Mouse (Mus musculus): Measurements from ENCODE around the gene Vmn1r100. TPM values are rescaled to one million over a fixed set of nuclear protein-coding genes. Genes with fewer than 3 reads are reported as not detected.
"Not testable (repeated sequence)": the region's sequence is repeated elsewhere in the genome, so short reads cannot be mapped to it uniquely, and the experiment has no call there.

The Vmn1r100 gene
- not detected for total RNA-seq (2021)

DNA sequence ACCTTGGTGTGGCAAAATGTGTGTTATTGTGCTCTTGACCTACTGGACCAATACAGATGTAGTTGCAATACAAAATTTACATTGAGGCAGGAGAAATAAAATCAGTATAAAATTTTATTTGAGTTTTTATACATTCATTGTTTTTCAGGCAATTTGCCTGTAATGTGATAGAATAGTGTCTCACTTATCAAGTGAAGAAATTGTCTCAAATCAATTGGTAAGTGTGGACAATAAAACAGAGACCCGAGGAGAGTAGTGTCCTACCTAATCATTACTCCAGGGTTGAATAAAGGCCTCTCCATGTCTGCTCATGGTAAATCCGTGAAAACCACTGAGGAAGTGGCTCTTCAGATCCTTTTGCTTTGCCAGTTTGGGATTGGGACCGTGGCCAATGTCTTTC lies at the start of gene Vmn1r100:
Gene Vmn1r100 (plus strand): TSS at position 301 of the 400 bp plus-strand sequence.
- not testable (repeated sequence) for DNase-seq (ENCODE audit: extremely low spot score in 1 of 2, low spot score in 1 of 2)

DNA sequence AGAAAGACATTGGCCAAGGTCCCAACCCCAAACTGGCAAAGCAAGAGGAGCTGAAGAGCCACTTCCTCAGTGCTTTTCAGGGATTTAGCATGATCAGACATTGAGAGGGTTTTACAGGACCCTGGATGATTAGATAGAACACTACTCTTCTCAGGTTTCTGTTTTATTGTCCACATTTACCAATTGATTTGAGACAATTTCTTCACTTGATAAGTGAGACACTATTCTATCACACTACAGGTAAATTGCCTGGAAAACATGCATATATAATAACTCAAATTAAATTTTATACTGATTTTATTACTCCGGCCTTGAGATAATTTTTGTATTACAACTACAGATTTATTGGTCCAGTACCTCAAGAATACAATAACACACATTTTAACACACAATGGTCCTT lies 42.4 kb upstream of the Vmn1r100 start, which contains the start of gene Gm5728:
Gene Gm5728 (minus strand): TSS at position 101 of the 400 bp plus-strand sequence.
- not testable (repeated sequence) for DNase-seq (ENCODE audit: extremely low spot score in 1 of 2, low spot score in 1 of 2)

DNA sequence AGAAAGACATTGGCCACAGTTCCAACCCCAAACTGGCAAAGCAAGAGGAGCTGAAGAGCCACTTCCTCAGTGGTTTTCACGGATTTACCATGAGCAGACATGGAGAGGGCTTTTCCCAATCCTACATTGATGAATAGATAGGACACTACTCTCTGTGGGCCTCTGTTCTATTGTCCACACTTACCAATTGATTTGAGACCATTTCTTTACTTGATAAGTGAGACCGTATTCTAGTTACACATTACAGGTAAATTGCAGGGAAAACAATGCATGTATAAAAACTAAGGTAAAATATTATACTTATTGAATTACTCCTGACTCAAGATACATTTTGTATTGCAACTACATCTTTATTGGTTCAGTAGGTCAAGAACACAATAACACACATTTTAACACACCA lies 24.8 kb downstream of the Vmn1r100 start, which contains the start of gene Vmn1r101:
Gene Vmn1r101 (minus strand): TSS at position 101 of the 400 bp plus-strand sequence.
- not testable (repeated sequence) for DNase-seq (ENCODE audit: extremely low spot score in 1 of 2, low spot score in 1 of 2)

Other genes with a start within 250 kb of the Vmn1r100 start
- not detected for gene Vmn1r94, start 249.6 kb upstream of the Vmn1r100 start, total RNA-seq (2021)
- not detected for gene Vmn1r95, start 224.2 kb upstream of the Vmn1r100 start, total RNA-seq (2021)
- gene Gm6164, start 212.3 kb upstream of the Vmn1r100 start, total RNA-seq (2021), result not detected
- gene Gm4498, start 184.1 kb upstream of the Vmn1r100 start, total RNA-seq (2021), result not detected
- gene Gm5890, start 155.1 kb upstream of the Vmn1r100 start, total RNA-seq (2021), result not detected
- gene Gm4133, start 83.9 kb upstream of the Vmn1r100 start, total RNA-seq (2021), result not detected
- not detected for gene Gm5728, start 42.5 kb upstream of the Vmn1r100 start, total RNA-seq (2021)
- gene Vmn1r101, start 24.7 kb downstream of the Vmn1r100 start, total RNA-seq (2021), result not detected
- gene Gm10670, start 57.0 kb downstream of the Vmn1r100 start, total RNA-seq (2021), result not detected
- gene Vmn1r103, start 92.6 kb downstream of the Vmn1r100 start, total RNA-seq (2021), result not detected
- gene Vmn1r104, start 115.9 kb downstream of the Vmn1r100 start, total RNA-seq (2021), result not detected
- gene Gm5726, start 127.8 kb downstream of the Vmn1r100 start, total RNA-seq (2021), result not detected
- gene Gm4141, start 158.3 kb downstream of the Vmn1r100 start, total RNA-seq (2021), result not detected
- gene Gm4513, start 181.1 kb downstream of the Vmn1r100 start, total RNA-seq (2021), result not detected